Mouse (Mus musculus) lung, embryonic 16.5 days (tissue): Measurements from ENCODE around the gene H2-DMa. TPM values are rescaled to one million over a fixed set of nuclear protein-coding genes. Genes with fewer than 3 reads are reported as not detected.

Source experiments
- ATAC-seq: fragments of 200-750 bp; cut with Nextera tagmentation; 2 replicates; pipeline ENCODE4 v1.8.0; 2017; ENCODE audit warnings: low read depth, mild to moderate bottlenecking, moderate library complexity
- H3K27ac ChIP-seq: fragments of 300-500 bp; sonication (generic); 2 replicates; pipeline ENCODE4 v1.5.1; 2014; ENCODE audit warnings: mild to moderate bottlenecking, control low read depth, low read length
- H3K27me3 ChIP-seq: fragments of 300-500 bp; sonication (generic); 2 replicates; pipeline ENCODE4 v1.6.1; 2014; ENCODE audit warnings: low read depth, low read length, mixed read lengths; ENCODE audit not compliant: control insufficient read depth, insufficient read depth
- H3K36me3 ChIP-seq: fragments of 300-500 bp; sonication (generic); 2 replicates; pipeline ENCODE4 v1.6.1; 2014; ENCODE audit warnings: low read length; ENCODE audit not compliant: control insufficient read depth, insufficient read depth
- H3K4me1 ChIP-seq: fragments of 300-500 bp; sonication (generic); replicated peaks from 2 replicates; pipeline ENCODE4 v1.6.1; 2014; ENCODE audit warnings: low read length, mixed read lengths; ENCODE audit not compliant: control insufficient read depth, insufficient read depth
- H3K4me2 ChIP-seq: fragments of 300-500 bp; sonication (generic); 2 replicates; pipeline ENCODE4 v1.6.1; 2014; ENCODE audit warnings: low read depth, low read length, control low read depth
- H3K4me3 ChIP-seq: fragments of 300-500 bp; sonication (generic); 2 replicates; pipeline ENCODE4 v1.5.1; 2014; ENCODE audit warnings: mild to moderate bottlenecking, low read length, control low read depth
- H3K9ac ChIP-seq: fragments of 300-500 bp; sonication (generic); 2 replicates; pipeline ENCODE4 v1.6.1; 2014; ENCODE audit warnings: low read length, control low read depth
- H3K9me3 ChIP-seq: fragments of 300-500 bp; sonication (generic); 2 replicates; pipeline ENCODE4 v1.6.1; 2016; ENCODE audit warnings: low read length; ENCODE audit not compliant: control insufficient read depth
- WGBS: fragments of 180-500 bp; shearing (Covaris S2); extraction: QIAGEN DNeasy Blood & Tissue Kit; methylation state at CpG from one replicate; pipeline ENCODE4 v1.1.7; 2014; 5-methylcytosine and 5-hydroxymethylcytosine counted together
- polyA plus RNA-seq: library from polyadenylated mRNA; unstranded; fragments of >200 nt; fragmentation: Nextera tagmentation; extraction: Ambion mirVana; gene quantifications from 2 replicates; pipeline ENCODE4 v1.2.1, GENCODE M21; 2015

Gene H2-DMa
- 11.8 and 12.7 TPM in 2 replicates for polyA plus RNA-seq

DNA sequence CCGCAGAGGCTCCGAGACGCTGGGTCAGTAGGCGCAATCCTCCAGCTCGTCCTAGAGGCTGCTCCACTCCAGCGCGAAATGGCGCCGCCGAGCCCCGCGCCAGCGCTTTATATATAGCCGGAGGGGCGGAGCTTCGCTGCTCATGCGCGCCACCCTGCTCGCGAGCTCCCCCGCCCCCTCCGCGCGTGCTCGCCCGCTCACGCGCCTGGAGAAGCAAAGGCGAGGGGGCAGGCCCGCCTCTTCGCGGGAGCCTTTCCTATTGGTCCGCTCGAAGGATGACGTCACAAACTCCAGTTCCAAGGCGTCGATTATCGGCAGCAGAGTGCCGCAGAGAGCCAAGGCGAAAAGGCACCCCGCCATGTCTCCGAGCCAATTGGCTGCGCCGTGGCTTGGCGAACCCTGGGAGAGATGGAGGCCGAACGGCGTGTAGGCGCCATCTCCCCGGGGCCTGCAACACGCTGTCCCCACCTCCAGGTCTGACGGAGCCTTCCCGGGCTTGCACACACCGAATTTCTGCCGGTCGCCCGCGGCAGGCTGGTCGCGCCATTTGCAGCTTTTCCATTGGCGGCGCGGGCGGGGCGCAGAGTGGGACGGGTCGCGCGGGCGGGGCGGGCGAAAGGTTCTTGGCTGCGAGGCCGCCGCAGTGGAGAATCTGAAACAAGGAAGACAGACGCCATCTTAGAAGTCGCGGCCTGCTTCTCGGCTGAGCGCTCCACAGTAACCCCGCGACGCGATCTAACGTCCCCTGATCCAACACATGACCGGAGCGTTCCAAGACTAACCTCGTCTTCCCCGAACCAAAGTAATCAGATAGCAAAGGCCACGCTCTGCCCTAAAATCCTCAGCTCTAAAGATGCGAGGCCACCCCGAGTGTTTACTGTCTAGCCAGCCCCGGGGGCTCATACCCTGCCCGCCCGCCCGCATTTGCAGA lies at the start of gene H2-DMa:
Gene H2-DMa, plus strand, starts transcription at position 293 of the 931 bp plus-strand sequence.
- WGBS = under 1% methylated on average over 95 of the region's 96 CpGs
- Histone ChIP-seq H3K4me3 (peak within 1 kb of the TSS; percentile 81), H3K27me3 (no peaks in the 10 kb centered on the region), H3K27ac (peak within 1 kb of the TSS; percentile 100), H3K9ac (peak within 1 kb of the TSS; percentile 99), H3K4me1 (peaks cover 17% of the 10 kb centered on the region), H3K9me3 (no peaks in the 10 kb centered on the region), H3K36me3 (peaks cover 35% of the 10 kb centered on the region), H3K4me2 (peak within 1 kb of the TSS; percentile 95)
- peak; percentile 74 for ATAC-seq

DNA sequence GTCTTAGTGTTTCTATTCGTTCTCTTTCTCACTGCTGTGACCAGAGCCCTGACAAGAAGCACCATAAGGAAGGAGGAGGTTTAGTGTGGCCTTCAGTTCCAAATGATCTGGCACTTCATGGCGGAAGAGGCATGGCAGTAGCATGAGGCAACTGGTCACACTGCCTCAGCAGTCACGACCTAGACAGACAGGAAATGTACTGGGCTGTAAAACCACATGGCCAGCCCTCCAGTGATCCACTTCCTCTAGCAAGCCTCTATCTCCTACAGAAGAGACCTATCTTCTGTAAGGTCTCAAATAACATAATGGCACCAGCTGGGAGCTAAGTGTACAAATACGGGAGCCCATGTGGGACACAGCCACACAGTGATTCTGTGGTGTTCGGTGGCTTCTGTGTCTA lies 47.2 kb upstream of the H2-DMa start:
- WGBS = 65% methylated on average over 5 of the region's 5 CpGs
- Histone ChIP-seq H3K4me3 (no peak overlapping the region), H3K27me3 (peaks cover 12% of the 10 kb centered on the region), H3K27ac (no peak overlapping the region), H3K9me3 (no peaks in the 10 kb centered on the region), H3K9ac (no peak overlapping the region), H3K4me2 (no peak overlapping the region), H3K4me1 (no peaks in the 10 kb centered on the region), H3K36me3 (no peaks in the 10 kb centered on the region)
- no peak for ATAC-seq

DNA sequence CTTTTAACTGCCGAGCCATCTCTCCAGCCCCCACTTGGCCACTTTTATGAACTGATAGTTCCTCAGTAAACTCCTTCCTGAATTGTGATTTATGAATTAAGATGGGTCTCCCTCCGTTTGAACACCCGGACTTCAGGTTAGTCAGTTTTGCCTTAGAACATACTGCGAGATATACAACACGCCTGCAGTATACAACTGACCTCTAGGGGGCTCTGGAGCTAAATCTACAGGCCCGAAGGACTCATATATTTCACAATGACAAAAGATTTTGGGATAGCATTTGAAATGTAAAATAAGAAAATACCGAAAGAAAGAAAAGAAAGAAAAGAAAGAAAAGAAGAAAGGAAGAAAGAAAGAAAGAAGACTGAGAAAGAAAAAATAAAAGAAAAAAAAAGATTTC lies 44.1 kb upstream of the H2-DMa start:
- Histone ChIP-seq H3K9me3 (no peaks in the 10 kb centered on the region), H3K4me3 (no peak overlapping the region), H3K36me3 (no peaks in the 10 kb centered on the region), H3K4me2 (no peak overlapping the region), H3K27ac (no peak overlapping the region), H3K9ac (no peak overlapping the region), H3K27me3 (peaks cover 16% of the 10 kb centered on the region), H3K4me1 (no peaks in the 10 kb centered on the region; the same call in 1 of the 2 replicates)
- no peak for ATAC-seq
- 39% methylated on average over 7 of the region's 7 CpGs for WGBS

DNA sequence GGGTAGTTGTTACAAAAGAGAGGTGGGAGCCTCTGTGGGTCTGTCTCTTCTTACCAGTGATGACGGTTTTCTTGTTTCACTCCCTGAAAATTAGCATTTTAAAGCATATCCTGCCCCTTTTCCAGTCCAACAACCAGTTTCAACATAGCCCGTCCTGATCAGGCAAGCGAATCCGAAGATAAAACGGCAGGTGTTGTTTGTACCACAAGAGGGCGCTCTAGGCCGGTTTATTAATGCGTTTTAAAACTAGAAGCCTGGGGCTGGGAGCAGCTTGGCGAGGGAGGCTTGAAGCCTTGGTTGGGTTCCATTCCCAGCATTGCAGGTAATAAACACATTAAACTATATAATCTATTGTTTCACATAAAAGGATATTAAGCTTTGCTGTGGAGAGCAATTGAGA lies 41.8 kb upstream of the H2-DMa start:
- H3K4me1 ChIP-seq = no peaks in the 10 kb centered on the region; the same call in 1 of the 2 replicates
- no peaks in the 10 kb centered on the region for H3K36me3 ChIP-seq
- no peak overlapping the region for H3K4me3 ChIP-seq
- peaks cover 3% of the 10 kb centered on the region; the same call in 1 of the 2 replicates for H3K9me3 ChIP-seq
- H3K4me2 ChIP-seq = no peak overlapping the region
- no peak for ATAC-seq
- H3K9ac ChIP-seq = no peak overlapping the region
- peaks cover 16% of the 10 kb centered on the region for H3K27me3 ChIP-seq
- WGBS = under 1% methylated on average over 9 of the region's 9 CpGs
- H3K27ac ChIP-seq = no peak overlapping the region

DNA sequence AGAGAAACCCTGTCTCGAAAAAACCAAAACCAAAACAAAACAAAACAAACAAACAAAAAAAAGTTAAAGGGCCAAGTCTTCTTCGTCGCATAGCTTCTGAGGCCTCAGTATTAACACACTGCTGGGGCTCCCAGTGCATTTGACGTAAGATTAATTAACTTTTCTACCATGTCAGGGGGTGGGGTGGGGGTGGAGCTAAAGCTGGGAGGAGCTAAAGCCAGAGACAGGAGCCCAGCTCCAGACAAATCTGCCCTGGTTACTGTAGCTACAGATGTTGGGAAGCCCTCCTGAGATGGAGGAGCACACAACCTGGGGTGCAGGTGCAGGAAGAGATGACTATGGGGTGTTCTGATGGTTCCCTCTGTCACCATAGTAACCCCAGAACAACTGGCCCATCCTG lies 41.2 kb upstream of the H2-DMa start:
- Histone ChIP-seq H3K4me2 (no peak overlapping the region), H3K27ac (no peak overlapping the region), H3K4me3 (no peak overlapping the region), H3K9me3 (peaks cover 3% of the 10 kb centered on the region; the same call in 1 of the 2 replicates), H3K36me3 (no peaks in the 10 kb centered on the region), H3K9ac (no peak overlapping the region), H3K4me1 (no peaks in the 10 kb centered on the region; the same call in 1 of the 2 replicates), H3K27me3 (peaks cover 16% of the 10 kb centered on the region)
- no peak for ATAC-seq
- WGBS = 55% methylated on average over 4 of the region's 4 CpGs

DNA sequence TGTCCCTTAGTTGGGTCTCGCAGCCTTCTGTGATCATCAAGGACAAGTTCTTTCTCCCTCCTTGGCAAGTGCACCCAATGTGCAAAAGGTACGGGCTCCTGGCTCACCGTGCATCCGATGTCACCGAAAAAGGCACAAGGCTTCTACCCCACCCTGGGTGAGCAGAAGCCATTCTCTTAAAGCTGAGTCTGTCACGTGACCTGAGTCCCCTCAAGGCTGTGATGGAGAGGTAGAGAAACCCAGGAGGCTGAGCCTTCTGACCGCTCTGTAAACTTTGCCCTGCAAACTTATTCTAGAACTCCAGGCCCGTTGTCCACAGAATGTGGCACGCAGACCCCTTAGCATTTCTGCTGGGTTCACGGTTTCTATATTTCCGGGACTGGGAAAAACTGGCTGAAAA lies 40.3 kb upstream of the H2-DMa start:
- H3K9me3 ChIP-seq = peaks cover 3% of the 10 kb centered on the region; the same call in 1 of the 2 replicates
- H3K4me1 ChIP-seq = no peaks in the 10 kb centered on the region; the same call in 1 of the 2 replicates
- 81% methylated on average over 11 of the region's 11 CpGs for WGBS
- no peak overlapping the region for H3K4me2 ChIP-seq
- no peak for ATAC-seq
- no peaks in the 10 kb centered on the region for H3K36me3 ChIP-seq
- H3K27me3 ChIP-seq = peaks cover 16% of the 10 kb centered on the region
- no peak overlapping the region for H3K4me3 ChIP-seq
- no peak overlapping the region for H3K9ac ChIP-seq
- no peak overlapping the region for H3K27ac ChIP-seq

DNA sequence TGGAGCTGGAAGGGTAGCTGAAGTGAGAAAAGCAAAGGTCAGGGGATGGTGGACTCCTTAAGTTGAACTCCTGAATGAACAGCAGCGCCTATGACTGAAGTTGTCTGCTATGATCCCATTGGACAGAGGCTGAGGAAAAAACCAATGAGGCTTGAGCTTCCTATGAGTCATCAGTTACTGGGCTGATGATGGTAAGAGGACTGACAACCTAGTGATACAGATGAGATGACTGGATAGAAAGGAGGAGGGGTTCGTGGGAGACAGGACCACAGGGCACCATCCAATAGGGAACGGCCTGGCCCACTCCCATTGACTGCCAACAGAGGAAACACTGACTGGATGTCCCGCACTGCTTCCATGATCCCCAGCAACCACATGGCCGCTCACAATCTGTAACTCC lies 39.7 kb upstream of the H2-DMa start:
- peak; percentile 59; the same call in 1 of the 2 replicates for ATAC-seq
- H3K9me3 ChIP-seq = peaks cover 3% of the 10 kb centered on the region; the same call in 1 of the 2 replicates
- H3K9ac ChIP-seq = no peak overlapping the region
- H3K4me2 ChIP-seq = no peak overlapping the region
- no peaks in the 10 kb centered on the region for H3K36me3 ChIP-seq
- peaks cover 16% of the 10 kb centered on the region for H3K27me3 ChIP-seq
- H3K27ac ChIP-seq = no peak overlapping the region
- no peak overlapping the region for H3K4me3 ChIP-seq
- WGBS = 23% methylated on average over 5 of the region's 5 CpGs
- no peaks in the 10 kb centered on the region; the same call in 1 of the 2 replicates for H3K4me1 ChIP-seq

DNA sequence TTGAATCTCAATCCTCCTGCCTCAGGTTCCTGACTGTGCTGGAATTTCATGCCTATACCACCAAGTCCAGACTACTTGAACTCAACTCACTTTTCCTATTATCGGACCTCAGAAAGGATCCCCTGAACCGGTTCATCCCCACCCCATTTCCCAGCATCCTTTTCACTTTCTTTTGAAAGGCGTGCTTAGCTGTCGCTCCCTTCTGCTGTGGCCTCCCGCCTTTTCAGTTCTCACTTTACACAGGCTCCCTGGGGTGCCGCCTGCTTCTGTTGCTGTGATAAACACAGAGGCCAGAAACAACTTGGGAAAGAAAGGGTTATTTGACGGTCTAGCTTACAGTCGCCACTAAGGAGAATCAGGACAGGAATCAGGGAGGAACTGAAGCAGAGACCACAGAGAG lies 36.2 kb upstream of the H2-DMa start:
- Histone ChIP-seq H3K9ac (no peak overlapping the region), H3K9me3 (peaks cover 3% of the 10 kb centered on the region; the same call in 1 of the 2 replicates), H3K4me2 (no peak overlapping the region), H3K4me3 (no peak overlapping the region), H3K27ac (no peak overlapping the region), H3K27me3 (no peaks in the 10 kb centered on the region), H3K36me3 (no peaks in the 10 kb centered on the region), H3K4me1 (no peaks in the 10 kb centered on the region)
- ATAC-seq = no peak
- WGBS = 12% methylated on average over 8 of the region's 8 CpGs

DNA sequence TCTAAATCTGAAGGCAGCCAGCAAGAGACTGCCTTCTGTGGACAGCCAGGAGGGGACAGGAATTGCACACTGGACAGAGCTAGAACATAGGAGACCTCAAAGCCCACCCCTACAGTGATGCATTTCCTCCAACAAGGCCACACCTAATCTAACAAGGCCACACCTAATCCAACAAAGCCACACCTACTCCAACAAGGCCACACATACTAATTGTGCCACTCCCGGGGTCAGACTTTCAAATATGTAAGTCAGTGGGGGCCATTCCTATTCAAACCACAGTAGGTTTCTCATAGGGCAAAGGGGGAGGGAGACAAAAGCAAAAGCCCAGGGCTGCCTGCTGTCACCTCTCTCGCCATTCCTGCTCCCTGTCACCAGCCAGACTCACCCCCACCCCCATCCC lies 32.0 kb upstream of the H2-DMa start:
- 50% methylated on average over 2 of the region's 2 CpGs for WGBS
- ATAC-seq = 0 out of 2 replicates have a peak, but pooled peaks have one; percentile 15

More for the DNA sequence above, 32.0 kb upstream of the H2-DMa start:
- Histone ChIP-seq H3K4me1 (no peaks in the 10 kb centered on the region), H3K36me3 (no peaks in the 10 kb centered on the region), H3K9ac (no peak overlapping the region), H3K27me3 (no peaks in the 10 kb centered on the region), H3K4me2 (no peak overlapping the region), H3K9me3 (no peaks in the 10 kb centered on the region), H3K4me3 (no peak overlapping the region), H3K27ac (no peak overlapping the region)
